Mouse (Mus musculus) lung, postnatal 10 days (tissue): ENCODE data around the gene Anpep.

Source experiments
- DNase-seq: peaks from one replicate; pipeline ENCODE4 v3.0.0; 2021

The Anpep gene

DNA sequence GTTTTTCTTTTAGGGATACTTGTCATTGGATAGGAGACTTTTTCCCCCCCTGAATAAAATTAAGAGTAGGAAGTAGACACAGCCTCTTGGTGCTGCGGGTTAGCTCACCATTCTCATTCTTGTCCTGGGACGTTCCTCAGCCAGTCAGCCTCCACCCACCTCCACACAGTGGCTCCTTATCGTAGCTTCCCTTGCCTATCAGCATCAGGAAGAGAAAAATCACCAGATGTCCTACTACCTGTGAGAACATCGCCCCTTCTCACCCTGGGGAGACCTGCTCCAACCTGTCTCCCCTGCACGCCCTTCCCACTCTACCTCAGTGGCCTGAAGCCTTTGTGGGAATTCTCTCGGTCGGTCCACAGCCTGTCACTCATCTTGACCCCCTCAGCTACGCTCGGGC, at the start of gene Anpep:
TSS of gene Anpep (minus strand) at position 249 of the 400 bp plus-strand sequence.
- no peak for DNase-seq

DNA sequence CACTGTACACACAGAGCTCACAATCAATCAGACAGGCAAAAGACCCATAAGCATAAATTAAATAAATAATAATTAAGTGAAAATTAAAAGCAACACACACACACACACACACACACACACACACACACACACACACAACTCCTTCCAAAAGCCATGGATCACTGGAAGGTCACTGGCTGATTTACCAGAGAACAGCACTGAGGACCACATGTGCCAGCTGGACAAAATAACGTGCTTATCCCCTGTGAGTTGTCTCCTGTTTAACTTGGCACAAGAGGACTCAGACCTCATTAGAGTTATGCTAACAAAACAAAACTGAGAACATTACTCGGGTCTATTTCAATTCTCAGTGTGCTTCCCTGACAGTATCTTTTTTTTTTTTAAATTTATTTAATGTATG, 46.5 kb upstream of the Anpep start:
- DNase-seq: no peak

DNA sequence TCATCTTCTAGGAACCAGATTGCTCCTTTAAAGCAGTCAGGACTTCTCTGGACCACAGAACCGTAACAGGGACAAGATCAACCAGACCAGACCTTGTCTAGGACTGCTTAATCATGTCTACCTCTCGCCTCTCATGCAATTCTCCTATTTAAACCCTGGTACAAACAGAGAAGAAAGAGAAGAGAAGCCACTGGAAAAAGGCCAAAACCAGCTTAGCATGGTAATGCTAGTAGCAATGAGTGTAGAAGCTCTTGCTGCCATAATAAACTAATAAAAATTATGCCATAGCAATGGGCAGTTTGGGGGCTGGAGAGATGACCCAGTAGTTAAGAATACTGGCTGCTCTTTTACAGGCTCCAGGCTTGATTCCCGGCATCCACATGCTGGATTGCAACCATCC, 46.1 kb upstream of the Anpep start:
- no peak for DNase-seq

DNA sequence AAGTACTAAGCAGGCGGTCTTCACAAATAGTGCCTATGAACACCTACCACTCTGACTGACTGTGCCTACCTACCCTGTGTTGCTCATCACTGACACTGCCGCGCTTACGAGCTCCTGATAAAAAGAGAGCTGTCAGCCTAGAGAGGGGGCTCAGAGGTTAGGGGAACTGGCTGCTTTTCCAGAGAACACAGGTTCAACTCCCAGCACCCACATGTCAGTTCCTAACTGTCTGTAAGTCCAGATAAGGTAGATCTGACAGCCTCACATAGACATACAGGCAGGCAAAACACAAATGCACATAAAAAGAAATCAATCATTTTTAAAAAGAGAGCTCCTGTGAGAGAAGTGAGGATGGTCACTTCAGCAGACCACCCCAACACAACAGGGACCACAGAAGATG, 44.3 kb upstream of the Anpep start:
- DNase-seq: no peak

DNA sequence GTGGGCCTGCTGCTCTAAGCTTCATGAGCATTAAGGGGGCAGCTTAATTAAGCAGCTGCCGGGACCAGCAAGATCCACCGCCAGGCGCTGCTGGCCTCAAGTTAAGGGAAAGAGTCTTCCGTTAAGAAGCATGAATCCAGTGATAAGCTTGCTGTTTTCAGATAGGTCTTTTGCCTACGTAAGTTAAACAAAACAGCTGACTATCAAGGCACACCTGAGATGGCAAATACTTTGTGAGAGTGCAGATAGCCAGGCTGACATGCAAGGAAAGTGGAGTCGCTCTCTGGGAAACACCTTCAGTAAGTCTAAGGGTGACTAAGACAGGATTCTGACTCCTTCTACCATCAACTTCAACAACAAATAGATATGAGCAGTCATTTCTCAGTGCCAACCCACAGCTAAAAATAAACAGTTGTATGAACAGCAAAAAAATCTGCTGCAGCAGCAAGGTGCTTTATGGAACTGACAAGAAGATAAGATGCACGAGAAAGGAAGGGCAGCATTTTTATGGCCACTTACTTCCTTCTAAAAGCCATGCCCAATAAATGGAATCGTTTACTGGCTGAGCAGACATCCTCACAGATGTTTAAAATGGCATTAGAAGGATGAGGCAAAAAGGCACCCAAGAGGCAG, 42.4 kb upstream of the Anpep start:
- DNase-seq: no peak

DNA sequence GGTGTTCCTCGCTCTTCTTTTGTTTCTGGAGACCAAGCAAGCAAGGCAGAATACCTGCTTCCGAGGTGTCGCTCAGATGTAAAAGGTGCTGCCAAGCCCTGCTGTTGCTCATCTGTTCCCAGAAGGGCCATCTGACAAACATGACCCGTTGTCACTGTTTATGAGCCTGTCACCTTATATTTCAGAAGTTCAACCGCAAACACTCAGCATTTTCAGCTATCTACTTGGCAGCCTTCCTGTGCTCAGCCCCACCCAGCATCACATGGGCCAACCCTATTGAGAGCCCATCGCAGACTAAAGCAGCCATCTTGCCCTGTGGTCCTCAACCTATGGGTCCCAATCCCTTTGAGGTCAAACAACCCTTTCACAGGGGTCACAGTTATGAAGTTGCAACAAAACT, 39.9 kb upstream of the Anpep start:
- no peak for DNase-seq

DNA sequence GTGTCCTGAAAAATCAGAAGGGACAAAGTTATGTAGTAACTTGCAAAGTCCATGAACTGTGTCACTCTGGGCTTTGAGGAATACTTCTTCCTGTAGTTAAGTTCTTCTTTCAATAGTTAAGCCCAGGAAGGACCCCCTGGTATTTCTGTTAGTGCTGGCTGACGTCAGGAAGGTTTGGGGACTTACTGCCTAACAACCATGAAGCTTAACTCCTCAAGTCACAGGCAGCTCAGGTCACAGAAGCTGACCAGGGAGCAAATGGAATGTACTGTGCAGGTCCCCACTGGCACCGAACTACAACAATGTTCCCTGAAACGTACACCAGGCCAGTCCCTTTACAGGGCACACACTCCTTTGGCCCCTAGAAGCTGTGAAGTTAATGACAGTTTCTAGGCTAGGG, 34.4 kb upstream of the Anpep start:
- no peak for DNase-seq

DNA sequence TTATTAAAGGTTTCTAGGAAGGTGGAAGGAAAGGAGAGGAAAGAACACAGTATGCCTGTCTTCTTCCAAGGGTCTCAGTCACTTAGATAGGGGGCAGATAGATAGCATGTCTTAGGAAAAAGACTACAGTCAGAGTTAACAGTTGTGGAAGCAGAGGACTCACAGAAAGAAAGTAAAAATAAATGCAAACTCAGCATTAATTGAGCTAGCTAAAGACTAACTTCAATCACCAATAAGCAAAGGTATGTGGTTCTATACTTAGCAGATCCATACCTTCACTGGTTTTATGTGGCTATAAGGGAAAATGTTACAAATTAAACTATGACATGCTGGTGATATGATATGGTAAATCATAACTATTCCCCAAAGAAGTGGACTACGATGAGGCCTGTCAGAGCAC, 33.9 kb upstream of the Anpep start:
- no peak for DNase-seq

DNA sequence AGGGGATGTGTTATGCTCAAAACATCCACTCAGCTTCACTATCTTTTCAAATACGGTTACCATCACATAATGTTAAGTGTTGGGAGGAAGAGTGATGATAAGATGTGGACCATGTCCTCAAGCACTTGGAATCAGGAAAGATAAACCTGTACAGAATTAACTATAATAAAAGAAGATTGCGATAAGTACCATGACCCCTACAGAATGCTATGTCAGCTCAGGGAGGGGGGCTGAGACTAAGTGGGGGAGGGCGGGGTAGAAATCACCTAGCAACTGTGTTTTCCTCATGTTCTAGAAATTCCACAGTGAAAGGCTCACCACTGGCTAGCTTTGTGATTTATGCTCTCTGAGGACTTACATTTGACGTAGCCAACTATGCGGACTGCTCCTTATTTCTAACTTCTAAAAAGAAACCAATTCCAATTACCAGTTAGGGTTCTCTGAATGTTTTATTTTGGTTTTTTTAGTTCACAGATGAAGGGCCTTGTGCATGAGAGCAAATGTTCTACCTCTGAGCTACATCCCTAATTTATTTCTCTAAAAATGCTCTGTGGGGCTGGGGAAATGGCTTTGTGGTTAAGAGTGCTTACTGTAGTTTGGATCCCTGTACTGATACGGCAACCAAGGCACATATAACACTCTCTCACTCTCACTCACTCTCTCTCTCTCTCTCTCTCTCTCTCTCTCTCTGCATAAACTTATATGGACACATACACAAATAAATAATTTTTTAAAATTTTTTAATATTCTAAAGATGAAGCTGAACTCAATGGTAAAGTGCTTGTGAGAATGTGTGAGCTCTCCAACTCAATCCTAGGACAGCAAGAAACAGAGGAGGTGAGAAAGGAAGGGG, 31.9 kb upstream of the Anpep start:
- no peak for DNase-seq

DNA sequence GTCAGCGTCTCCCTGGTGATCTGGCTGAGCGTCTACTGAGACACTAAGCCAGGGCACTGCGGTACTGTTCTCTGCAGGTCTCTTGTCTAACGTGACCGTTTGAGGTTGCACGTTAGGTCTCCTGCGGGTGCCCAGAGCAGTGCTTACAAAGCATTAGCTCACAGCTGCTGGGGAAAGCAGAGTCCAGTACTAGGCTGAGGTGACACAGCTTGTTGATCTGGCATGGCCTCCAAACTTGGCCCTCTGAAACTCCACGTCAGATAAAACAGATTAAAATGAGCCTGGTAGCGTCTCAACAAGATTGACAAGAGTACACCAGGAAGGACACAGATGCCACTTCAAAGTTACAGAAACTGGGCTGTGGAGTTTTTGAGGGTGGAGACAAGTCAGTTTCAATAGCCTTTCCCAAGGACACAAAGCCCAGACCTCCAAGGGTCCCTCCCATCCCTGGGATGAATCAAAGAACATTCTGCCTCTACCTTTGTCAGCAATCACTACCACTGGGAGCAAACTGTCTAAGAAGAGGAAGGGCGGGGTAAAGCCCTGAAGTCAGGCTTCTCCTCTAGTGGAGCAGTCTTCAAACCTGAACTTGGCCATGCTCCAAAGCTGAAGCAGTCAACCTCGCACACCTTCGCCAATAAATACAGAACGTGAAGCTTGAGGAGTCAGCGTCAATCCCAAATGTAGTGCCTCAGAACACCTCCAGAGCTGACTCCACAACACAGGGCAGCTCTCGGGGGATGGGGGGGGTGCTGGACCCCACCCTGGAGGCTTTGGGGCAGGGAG, 29.8 kb upstream of the Anpep start:
- peak; percentile 35 for DNase-seq

DNA sequence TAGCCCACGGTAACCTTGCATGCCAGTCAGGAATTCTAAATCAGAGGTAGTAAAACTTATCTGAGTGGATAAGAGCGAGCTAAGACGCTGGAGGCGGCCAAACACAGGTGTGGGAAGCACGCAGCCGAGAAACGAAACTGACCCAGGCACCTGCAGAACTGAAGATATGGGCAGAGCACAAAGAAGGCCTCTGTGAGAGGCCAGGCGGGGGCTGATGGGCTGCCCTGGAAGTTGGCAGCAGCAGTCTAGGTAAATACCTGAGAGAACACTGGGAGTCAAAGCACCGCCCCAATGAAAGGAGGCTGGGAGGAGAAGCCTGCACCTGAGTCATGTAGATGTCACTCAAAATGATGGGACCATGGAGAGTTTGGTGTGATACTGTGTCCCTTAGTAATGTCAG, 27.7 kb upstream of the Anpep start:
- DNase-seq: no peak

DNA sequence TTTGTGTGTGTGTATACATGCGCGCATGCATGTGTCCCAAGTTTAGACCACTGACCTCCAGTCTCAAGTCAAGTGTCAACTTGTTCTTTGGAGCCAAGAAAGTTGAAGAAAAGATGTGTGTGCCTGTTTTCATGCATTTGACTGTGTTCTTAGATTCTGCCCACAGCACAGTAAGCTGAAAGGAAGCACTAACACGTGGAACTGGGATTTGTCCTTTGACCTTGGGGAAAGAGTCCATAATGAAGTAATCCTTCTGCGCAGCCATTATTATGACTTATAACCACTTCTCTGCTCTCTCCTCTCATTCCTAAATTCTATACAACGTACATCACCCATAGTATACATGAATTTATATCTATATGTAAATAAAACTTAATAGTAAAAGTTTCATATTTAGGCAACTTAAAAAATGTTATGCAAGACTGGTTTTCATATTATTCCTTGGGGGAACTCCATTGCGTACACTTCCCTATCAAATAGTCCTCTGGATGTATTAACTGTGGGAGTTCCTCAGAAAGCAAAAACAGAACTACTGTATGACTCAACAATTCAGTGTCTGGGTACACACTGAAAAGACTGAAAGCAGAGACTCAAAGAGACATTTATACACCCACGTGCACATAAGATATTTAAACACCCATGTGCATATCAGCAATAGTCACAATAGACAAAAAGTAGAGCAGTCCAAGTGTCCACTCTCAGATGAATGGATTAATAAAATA, 22.9 kb upstream of the Anpep start:
- no peak for DNase-seq

DNA sequence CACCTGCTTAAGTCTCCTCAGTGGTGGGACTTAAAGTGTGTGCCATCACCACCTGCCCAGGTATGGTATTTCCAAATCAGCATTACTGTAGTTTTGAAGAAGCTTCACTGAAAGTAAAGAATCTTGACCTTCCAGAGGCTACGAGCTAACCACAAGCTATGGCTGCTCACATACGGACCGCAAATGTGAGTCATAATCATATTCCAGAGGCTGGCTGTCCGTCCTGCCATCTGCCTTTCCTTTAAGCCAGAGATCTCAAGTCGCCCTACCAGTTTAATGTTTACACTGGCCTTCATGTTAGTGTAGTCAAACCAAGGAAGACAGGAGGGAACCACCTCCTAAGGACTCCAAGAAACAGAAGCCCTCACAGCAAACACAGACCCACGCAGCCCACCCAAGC, 21.0 kb upstream of the Anpep start:
- no peak for DNase-seq

DNA sequence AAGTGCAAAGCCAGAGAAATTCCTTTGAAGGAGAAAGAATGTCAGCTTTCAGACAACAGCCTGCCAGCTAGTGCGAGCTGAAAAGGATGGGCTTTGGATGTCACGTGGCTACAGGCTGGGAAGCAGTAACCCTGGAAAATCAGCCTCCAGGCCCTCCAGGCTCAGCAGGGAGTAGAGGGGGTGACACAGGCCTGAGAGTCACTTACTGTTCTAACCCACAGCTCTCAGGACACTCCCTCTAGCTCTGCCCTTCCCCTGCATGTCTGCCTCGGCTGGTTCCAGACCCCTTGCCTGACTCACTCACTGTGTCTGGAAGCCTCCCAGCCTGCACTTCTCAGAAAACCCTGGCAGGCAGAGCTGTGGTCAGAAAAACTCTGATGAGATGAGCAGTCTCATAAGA, 20.1 kb upstream of the Anpep start:
- DNase-seq: peak; percentile 20

DNA sequence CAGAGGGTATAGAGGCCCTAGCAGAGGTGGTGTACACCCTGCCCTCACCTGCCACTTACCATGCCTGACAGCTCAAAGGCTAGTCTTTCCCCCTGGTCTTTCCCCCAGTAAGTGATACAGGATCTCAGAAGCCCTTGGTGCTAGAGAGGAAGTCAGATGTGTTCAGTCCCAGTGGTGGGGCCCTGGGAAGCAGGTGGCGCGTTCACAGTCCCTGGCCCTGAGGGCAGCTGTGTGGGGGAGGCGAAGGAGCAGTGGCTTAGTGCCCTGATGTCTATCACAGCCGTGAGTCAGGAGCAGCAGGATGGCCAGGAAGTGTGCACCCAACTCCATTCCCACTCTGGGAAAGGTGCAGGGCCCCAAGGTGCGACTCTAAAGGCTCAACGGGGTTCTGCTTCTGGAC, 19.2 kb upstream of the Anpep start:
- DNase-seq: no peak

DNA sequence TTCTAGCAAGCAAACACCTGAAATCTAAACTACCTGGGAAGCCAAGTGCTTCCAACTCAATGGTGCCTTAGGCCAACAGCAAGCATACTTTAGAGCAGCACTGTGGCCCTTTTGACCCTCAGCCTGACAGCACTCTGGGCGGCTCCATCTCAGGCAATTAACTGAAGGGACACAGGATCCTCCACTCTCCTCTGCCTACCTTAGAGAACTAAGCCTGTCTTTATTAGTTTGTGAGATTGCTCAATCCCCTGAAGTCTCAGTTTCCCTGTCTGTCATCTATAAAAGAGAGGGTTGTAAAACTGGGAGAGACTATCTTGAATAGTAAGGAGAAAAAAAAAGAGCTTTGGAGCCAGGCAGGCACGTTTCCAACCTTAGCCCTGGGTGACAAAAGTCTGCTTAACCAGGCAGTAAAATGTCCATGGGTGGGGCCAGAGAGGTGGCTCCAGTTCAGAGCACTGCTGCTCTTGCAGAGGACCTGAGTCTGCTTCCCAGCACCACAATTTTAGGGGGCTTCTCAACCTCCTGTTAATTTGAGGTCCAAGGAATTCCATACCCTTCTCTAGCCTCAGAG, 17.7 kb upstream of the Anpep start:
- DNase-seq: no peak

DNA sequence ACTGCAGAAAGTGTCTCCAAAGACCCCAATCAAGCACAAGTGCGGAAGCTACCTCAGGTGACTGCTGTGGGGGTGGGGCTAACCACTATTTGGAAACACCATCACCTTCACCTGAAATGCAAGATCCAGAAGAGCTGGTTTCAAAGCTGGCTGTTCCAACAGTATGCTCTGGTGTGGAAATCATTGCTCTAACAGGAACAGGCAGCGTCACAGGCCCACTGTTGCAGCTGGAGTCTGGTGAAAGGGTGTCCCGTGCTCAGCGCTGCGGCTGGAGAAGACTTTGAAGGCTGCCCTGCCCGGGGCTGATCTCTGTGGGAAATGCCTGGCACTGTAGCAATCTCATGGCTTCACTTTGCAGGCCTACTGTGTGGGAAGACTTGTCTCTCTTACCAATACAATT, 12.5 kb upstream of the Anpep start:
- no peak for DNase-seq

DNA sequence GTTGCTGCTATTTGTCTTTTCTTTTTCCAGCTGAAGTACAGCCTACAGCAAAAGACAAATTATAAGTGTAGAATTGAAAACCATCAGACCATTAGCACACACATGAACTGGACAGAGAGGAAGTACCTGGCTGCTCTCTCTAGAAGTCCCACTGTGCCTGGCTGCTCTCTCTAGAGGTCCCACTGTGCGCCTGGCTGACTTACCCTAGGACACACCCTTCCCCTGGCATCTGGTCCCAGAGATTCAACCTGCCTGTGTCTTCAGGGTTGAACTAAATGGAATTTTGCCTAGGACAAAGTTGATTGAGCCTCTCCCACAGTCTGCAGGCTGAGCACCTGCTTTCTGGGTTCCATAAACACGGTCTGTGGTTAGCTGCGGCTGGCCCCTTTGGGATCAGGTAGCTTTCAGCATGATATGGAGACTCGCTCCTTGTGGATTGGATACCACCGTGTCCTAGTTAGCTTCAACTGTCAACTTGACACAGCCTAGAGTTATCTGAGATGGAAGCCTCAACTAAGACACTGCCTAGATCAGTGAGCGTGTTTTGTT, 11.0 kb upstream of the Anpep start:
- no peak for DNase-seq

DNA sequence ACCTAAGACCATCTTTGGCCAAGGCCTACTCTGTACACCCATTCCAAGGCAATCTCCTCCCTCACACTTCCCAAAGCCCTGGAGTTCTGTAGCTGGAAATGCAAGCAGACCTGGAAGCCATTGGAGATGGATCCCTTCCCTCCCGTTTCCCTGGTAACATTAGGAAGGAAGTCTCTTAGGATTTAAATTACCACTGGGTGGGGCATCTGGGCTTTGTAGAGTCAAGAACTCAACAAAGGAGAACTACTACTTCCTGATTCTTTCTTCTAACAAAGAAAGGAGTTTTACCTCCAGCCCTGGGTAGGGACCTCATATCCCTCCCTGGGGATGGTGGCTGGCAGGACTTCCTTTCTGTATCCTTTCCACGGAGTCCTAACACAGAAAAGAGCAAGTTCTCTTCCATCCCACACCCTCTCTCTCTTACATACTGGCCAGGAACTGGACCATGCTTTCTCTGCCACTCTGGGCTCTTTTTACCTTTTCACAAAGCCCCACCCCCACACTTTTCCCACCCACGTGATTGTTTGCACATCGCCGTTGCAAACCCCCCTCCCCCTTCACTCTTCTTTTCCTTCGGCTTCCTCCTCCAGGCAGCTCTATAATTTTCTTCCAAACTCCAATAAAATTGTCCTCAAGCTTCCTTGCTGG, 8.3 kb upstream of the Anpep start:
- DNase-seq: no peak

DNA sequence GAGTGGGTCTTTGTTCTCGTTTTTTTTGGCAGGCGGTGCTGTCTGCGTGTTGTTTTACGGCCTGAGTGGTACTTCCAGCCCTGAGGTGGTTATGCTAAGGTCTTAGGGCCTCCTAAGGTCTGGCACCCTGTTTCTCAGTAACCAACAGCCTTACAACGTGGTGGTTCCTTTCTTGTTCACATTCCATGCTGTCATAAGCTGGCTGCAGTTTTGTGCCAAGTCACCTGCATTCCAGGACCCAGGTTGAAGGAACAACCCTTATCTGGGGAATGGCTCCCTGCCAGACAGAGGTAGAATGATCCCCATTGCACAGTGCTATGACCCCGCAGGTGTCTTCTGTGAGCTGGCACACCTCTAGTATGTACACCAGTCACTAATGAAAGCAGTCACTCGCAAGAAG, 7.6 kb upstream of the Anpep start:
- DNase-seq: peak; percentile 46

DNA sequence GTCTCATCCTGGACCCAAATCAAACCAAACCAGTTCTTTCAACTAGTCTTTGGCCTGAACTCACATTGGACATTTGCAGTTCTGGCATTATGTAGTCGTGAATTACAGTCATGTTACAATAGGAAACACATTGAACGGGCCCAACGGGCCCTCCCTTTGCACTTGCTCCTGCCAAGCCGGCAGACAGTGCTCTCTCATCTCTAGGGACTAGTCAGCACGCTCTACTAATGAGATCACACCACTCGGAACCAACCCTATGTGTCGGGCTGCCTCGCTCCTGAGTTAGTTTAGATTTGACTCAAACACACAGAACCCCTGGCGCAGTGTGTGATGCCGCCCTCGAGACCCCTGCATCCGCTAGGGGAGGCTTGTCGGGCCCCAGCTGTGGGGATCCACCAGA, 7.0 kb upstream of the Anpep start:
- no peak for DNase-seq
